In genomic region chr4:130055160-130056010, GRCm38 (mm10) we compare ENCODE assay signal across 13 mouse cellular contexts. TPM values are rescaled to one million over a fixed set of nuclear protein-coding genes. Genes with fewer than 3 reads are reported as not detected.
DNase-seq lines count a peak whose midpoint lies in the region; ATAC-seq and TF ChIP-seq lines count a peak whose summit lies in the region.
"Had no signal": no experiment of that assay in that cellular context is flagged by ENCODE, and none has a peak within 500 bp of the region (broad histone marks: within the 10 kb centered on the region; RNA-seq: fewer than 3 reads in every experiment).

No protein-coding gene starts in this region.

- no peak overlapping the region for H3K4me2 ChIP-seq in forebrain, embryonic 12.5 days
- H3K4me2 ChIP-seq in forebrain, embryonic 13.5 days = no peak overlapping the region
- no peak overlapping the region for H3K4me2 ChIP-seq in hindbrain, embryonic 13.5 days
- H3K4me2 ChIP-seq in limb, embryonic 15.5 days = no peak overlapping the region

- intact Hi-C loops in gastrocnemius, adult 2 months (cut with DNase I) = no loop called here

- H3K9ac ChIP-seq in forebrain, embryonic 12.5 days = no peak overlapping the region
- H3K9ac ChIP-seq in forebrain, embryonic 13.5 days = no peak overlapping the region
- H3K9ac ChIP-seq in hindbrain, embryonic 13.5 days = 0 out of 2 replicates have a peak overlapping the region, but pooled peaks have one; percentile 1
- H3K9ac ChIP-seq in limb, embryonic 15.5 days = 0 out of 2 replicates have a peak overlapping the region, but pooled peaks have one; percentile 7
- H3K9ac ChIP-seq: liver, postnatal 0 days had no signal

- no peaks in the 10 kb centered on the region for H3K9me3 ChIP-seq in forebrain, embryonic 12.5 days
- no peaks in the 10 kb centered on the region for H3K9me3 ChIP-seq in forebrain, embryonic 13.5 days (replicated peaks)
- H3K9me3 ChIP-seq in hindbrain, embryonic 13.5 days = no peaks in the 10 kb centered on the region
- H3K9me3 ChIP-seq in limb, embryonic 15.5 days = no peaks in the 10 kb centered on the region

- 76% methylated on average over 14 of the region's 14 CpGs for WGBS in forebrain, embryonic 12.5 days
- WGBS in forebrain, embryonic 13.5 days = 65% methylated on average over 11 of the region's 14 CpGs
- 78% methylated on average over 14 of the region's 14 CpGs for WGBS in hindbrain, embryonic 13.5 days
- 70% methylated on average over 14 of the region's 14 CpGs for WGBS in limb, embryonic 15.5 days

- H3K4me1 ChIP-seq in forebrain, embryonic 12.5 days = peaks cover 26% of the 10 kb centered on the region
- H3K4me1 ChIP-seq in forebrain, embryonic 13.5 days = peaks cover 34% of the 10 kb centered on the region
- peaks cover 54% of the 10 kb centered on the region for H3K4me1 ChIP-seq in hindbrain, embryonic 13.5 days (replicated peaks)
- peaks cover 40% of the 10 kb centered on the region for H3K4me1 ChIP-seq in limb, embryonic 15.5 days

- H3K27ac ChIP-seq in forebrain, embryonic 12.5 days = 0 out of 2 replicates have a peak overlapping the region, but pooled peaks have one; percentile 56
- H3K27ac ChIP-seq in forebrain, embryonic 13.5 days = no peak overlapping the region
- H3K27ac ChIP-seq in hindbrain, embryonic 13.5 days = peak overlapping the region; percentile 56
- peak overlapping the region; percentile 81 for H3K27ac ChIP-seq in limb, embryonic 15.5 days
- no peak overlapping the region for H3K27ac ChIP-seq in gastrocnemius, adult 2 months

- H3K4me3 ChIP-seq in forebrain, embryonic 12.5 days (replicated peaks) = no peak overlapping the region
- H3K4me3 ChIP-seq in forebrain, embryonic 13.5 days = no peak overlapping the region
- H3K4me3 ChIP-seq in hindbrain, embryonic 13.5 days = no peak overlapping the region
- no peak overlapping the region for H3K4me3 ChIP-seq in limb, embryonic 15.5 days
- no peak overlapping the region for H3K4me3 ChIP-seq in gastrocnemius, adult 2 months

- H3K36me3 ChIP-seq in forebrain, embryonic 12.5 days (replicated peaks) = no peaks in the 10 kb centered on the region
- H3K36me3 ChIP-seq in forebrain, embryonic 13.5 days (ENCODE audit: poor library complexity, severe bottlenecking) = no peaks in the 10 kb centered on the region
- no peaks in the 10 kb centered on the region for H3K36me3 ChIP-seq in hindbrain, embryonic 13.5 days
- H3K36me3 ChIP-seq in limb, embryonic 15.5 days = peaks cover 67% of the 10 kb centered on the region

- ATAC-seq in forebrain, embryonic 12.5 days (ENCODE audit: low FRiP score) = no peak
- no peak for ATAC-seq in forebrain, embryonic 13.5 days
- ATAC-seq in hindbrain, embryonic 13.5 days (ENCODE audit: low FRiP score) = no peak
- no peak; the same call in 1 of the 2 replicates for ATAC-seq in limb, embryonic 15.5 days (ENCODE audit: insufficient number of reproducible peaks, low FRiP score, low TSS enrichment, low read depth)
- ATAC-seq: liver, postnatal 0 days had no signal

- no peak for TF ChIP-seq CTCF in gastrocnemius, adult 2 months (IDR thresholded peaks at IDR 0.05)

- H3K27me3 ChIP-seq in forebrain, embryonic 12.5 days = peaks cover 11% of the 10 kb centered on the region
- H3K27me3 ChIP-seq in forebrain, embryonic 13.5 days = no peaks in the 10 kb centered on the region
- H3K27me3 ChIP-seq in hindbrain, embryonic 13.5 days = no peaks in the 10 kb centered on the region
- no peaks in the 10 kb centered on the region for H3K27me3 ChIP-seq in limb, embryonic 15.5 days

- DNase-seq in R1 (ENCODE audit: low read depth, low spot score) = peak; percentile 22
- DNase-seq in heart, adult 11 months = no peak
- DNase-seq in spleen, postnatal 36 days (ENCODE audit: low spot score in 2 of 2) = no peak
- no peak for DNase-seq in gastrocnemius, adult 2 months
- DNase-seq: adrenal gland, adult 8-10 months; cerebellum, adult 11-12 months; gastrocnemius, postnatal 10 days; liver, postnatal 0 days; thymus, postnatal 14 days had no signal

RNA-seq across cellular contexts. Expression of gene Col16a1, which starts 7.7 kb away (rescaled TPM):
- polyA plus RNA-seq in forebrain, embryonic 12.5 days (2016; fragmentation: Nextera tagmentation; extraction: Ambion mirVana) = 10.8 and 14.8 TPM in 2 replicates
- polyA plus RNA-seq in forebrain, embryonic 13.5 days (2015; fragmentation: Nextera tagmentation; extraction: Ambion mirVana) = 2.5 and 2.9 TPM in 2 replicates
- 5.8 and 14.3 TPM in 2 replicates for polyA plus RNA-seq in hindbrain, embryonic 13.5 days (2015; fragmentation: Nextera tagmentation; extraction: Ambion mirVana)
- polyA plus RNA-seq in limb, embryonic 15.5 days (2015; fragmentation: Nextera tagmentation; extraction: Ambion mirVana) = 175 and 199 TPM in 2 replicates
- total RNA-seq in gastrocnemius, adult 2 months (2021) = 1 to 10 TPM; 3.5 to 7.9 TPM

RNA-seq across cellular contexts. Expression of gene Pef1, which starts 47.0 kb away (rescaled TPM):
- 60.4 and 61.4 TPM in 2 replicates for polyA plus RNA-seq in forebrain, embryonic 12.5 days (2016; fragmentation: Nextera tagmentation; extraction: Ambion mirVana)
- 68.0 and 68.4 TPM in 2 replicates for polyA plus RNA-seq in forebrain, embryonic 13.5 days (2015; fragmentation: Nextera tagmentation; extraction: Ambion mirVana)
- 65.1 and 65.7 TPM in 2 replicates for polyA plus RNA-seq in hindbrain, embryonic 13.5 days (2015; fragmentation: Nextera tagmentation; extraction: Ambion mirVana)
- polyA plus RNA-seq in limb, embryonic 15.5 days (2015; fragmentation: Nextera tagmentation; extraction: Ambion mirVana) = 68.1 and 75.1 TPM in 2 replicates
- total RNA-seq in gastrocnemius, adult 2 months (2021) = 10 to 100 TPM; 37.3 to 37.5 TPM

Comparison
In these comparisons a context has a peak if more than half of its experiments do, and no peak if none do; other contexts are left out.
1. H3K27ac ChIP-seq: peak in forebrain, embryonic 12.5 days (single experiment), hindbrain, embryonic 13.5 days (single experiment) and limb, embryonic 15.5 days (single experiment); none in forebrain, embryonic 13.5 days (single experiment) and gastrocnemius, adult 2 months (single experiment).
2. H3K9ac ChIP-seq: peak in hindbrain, embryonic 13.5 days (single experiment) and limb, embryonic 15.5 days (single experiment); none in forebrain, embryonic 12.5 days (single experiment) and forebrain, embryonic 13.5 days (single experiment).
3. RNA of gene Col16a1, which starts 7.7 kb away (polyA plus RNA-seq): 175 to 199 TPM in limb, embryonic 15.5 days; 10.8 to 14.8 TPM in forebrain, embryonic 12.5 days, 5.8 to 14.3 TPM in hindbrain, embryonic 13.5 days and 2.5 to 2.9 TPM in forebrain, embryonic 13.5 days; every median in the first group is over 10 times any median in the second.